Mouse (Mus musculus) spleen, postnatal 10 days (tissue): Measurements from ENCODE around the gene Prph.
"Not testable (repeated sequence)": the region's sequence is repeated elsewhere in the genome, so short reads cannot be mapped to it uniquely, and the experiment has no call there.

Experiments
- DNase-seq, 2 experiments: peaks; one replicate each; pipeline ENCODE4 v3.0.0; 2021 to 2022; ENCODE audit warnings: low spot score in 2 of 2

The Prph gene

GRCm38 (mm10) chr15:99032726-99033250, 22.2 kb upstream of the Prph start:
- DNase-seq = no peak

- no peak for DNase-seq
Measured at GRCm38 (mm10) chr15:99033498-99034270, 21.3 kb upstream of the Prph start.

- DNase-seq = no peak
Measured at GRCm38 (mm10) chr15:99035431-99035830, 19.5 kb upstream of the Prph start.

- no peak for DNase-seq
Measured at GRCm38 (mm10) chr15:99036249-99036905, 18.6 kb upstream of the Prph start.

- DNase-seq = peak in 1 of 2 experiments; percentile 8
Measured at GRCm38 (mm10) chr15:99038025-99038424, 16.9 kb upstream of the Prph start.

GRCm38 (mm10) chr15:99038797-99039196, 16.2 kb upstream of the Prph start:
- peak in 1 of 2 experiments; percentile 7 for DNase-seq

- peak in 1 of 2 experiments; percentile 11 for DNase-seq
Measured at GRCm38 (mm10) chr15:99039306-99039705, 15.7 kb upstream of the Prph start.

GRCm38 (mm10) chr15:99039996-99040919, 14.7 kb upstream of the Prph start:
- DNase-seq = peak in 1 of 2 experiments; percentile 14

GRCm38 (mm10) chr15:99040920-99041856, 13.8 kb upstream of the Prph start:
- DNase-seq = peak in 1 of 2 experiments; percentile 13

GRCm38 (mm10) chr15:99042334-99042733, 12.6 kb upstream of the Prph start:
- no peak for DNase-seq

GRCm38 (mm10) chr15:99044854-99045253, 10.1 kb upstream of the Prph start:
- DNase-seq = no peak

- DNase-seq = not testable (repeated sequence)
Measured at GRCm38 (mm10) chr15:99045734-99046133, 9.2 kb upstream of the Prph start.

GRCm38 (mm10) chr15:99049473-99050253, 5.3 kb upstream of the Prph start:
- peak in 1 of 2 experiments; percentile 64 for DNase-seq

GRCm38 (mm10) chr15:99053373-99053772, 1.6 kb upstream of the Prph start:
- no peak for DNase-seq

GRCm38 (mm10) chr15:99055511-99055961, 562 bp downstream of the Prph start:
- no peak for DNase-seq

- peak; percentile 61 to 77 for DNase-seq
Measured at GRCm38 (mm10) chr15:99056332-99056731, 1.4 kb downstream of the Prph start.

GRCm38 (mm10) chr15:99065557-99066165, 10.7 kb downstream of the Prph start:
- no peak for DNase-seq

GRCm38 (mm10) chr15:99071988-99072387, 17.0 kb downstream of the Prph start:
- peak in 1 of 2 experiments; percentile 13 for DNase-seq

GRCm38 (mm10) chr15:99074019-99074599, 19.1 kb downstream of the Prph start, which contains the start of gene Troap:
Gene Troap, plus strand, starts transcription at chr15:99074575.
- DNase-seq = no peak
